Mouse (Mus musculus) limb, embryonic 13.5 days (tissue): ENCODE measurements around the gene Irs3. TPM values are rescaled to one million over a fixed set of nuclear protein-coding genes. Genes with fewer than 3 reads are reported as not detected.
"Not testable (repeated sequence)": the region's sequence is repeated elsewhere in the genome, so short reads cannot be mapped to it uniquely, and the experiment has no call there.

Experiments
- ATAC-seq: fragments of 200-750 bp; cut with Nextera tagmentation; 2 replicates; pipeline ENCODE4 v1.8.0; 2017; ENCODE audit warnings: low read depth, moderate number of reproducible peaks, moderate TSS enrichment; ENCODE audit not compliant: low FRiP score
- H3K27ac ChIP-seq: fragments of 300-500 bp; sonication (generic); 2 replicates; pipeline ENCODE4 v1.5.1; 2015; ENCODE audit warnings: inconsistent platforms, mild to moderate bottlenecking, moderate library complexity
- H3K27me3 ChIP-seq: fragments of 300-500 bp; sonication (generic); 2 replicates; pipeline ENCODE4 v1.6.1; 2015; ENCODE audit warnings: mild to moderate bottlenecking, inconsistent platforms
- H3K36me3 ChIP-seq: fragments of 300-500 bp; sonication (generic); 2 replicates; pipeline ENCODE4 v1.6.1; 2015; ENCODE audit warnings: inconsistent platforms, mild to moderate bottlenecking, moderate library complexity
- H3K4me1 ChIP-seq: fragments of 300-500 bp; sonication (generic); 2 replicates; pipeline ENCODE4 v1.6.1; 2015; ENCODE audit warnings: inconsistent platforms
- H3K4me2 ChIP-seq: fragments of 300-500 bp; sonication (generic); replicated peaks from 2 replicates; pipeline ENCODE4 v1.6.1; 2015; ENCODE audit warnings: inconsistent platforms, mild to moderate bottlenecking, moderate library complexity
- H3K4me3 ChIP-seq: fragments of 300-500 bp; sonication (generic); 2 replicates; pipeline ENCODE4 v1.5.1; 2015; ENCODE audit warnings: moderate library complexity, mild to moderate bottlenecking, inconsistent platforms
- H3K9ac ChIP-seq: fragments of 300-500 bp; sonication (generic); 2 replicates; pipeline ENCODE4 v1.6.1; 2015; ENCODE audit warnings: mild to moderate bottlenecking, inconsistent platforms
- H3K9me3 ChIP-seq: fragments of 300-500 bp; sonication (generic); 2 replicates; pipeline ENCODE4 v1.6.1; 2016; ENCODE audit warnings: inconsistent platforms
- WGBS: fragments of 180-500 bp; shearing (Covaris S2); methylation state at CpG from one replicate; pipeline ENCODE4 v1.1.7; 2015; 5-methylcytosine and 5-hydroxymethylcytosine counted together
- polyA plus RNA-seq: library from polyadenylated mRNA; unstranded; fragments of >200 nt; fragmentation: Nextera tagmentation; extraction: Ambion mirVana; gene quantifications from 2 replicates; pipeline ENCODE4 v1.2.1, GENCODE M21; 2015

Gene Irs3
- polyA plus RNA-seq, 1 experiment from 2014 or later, result 0.18 TPM

DNA sequence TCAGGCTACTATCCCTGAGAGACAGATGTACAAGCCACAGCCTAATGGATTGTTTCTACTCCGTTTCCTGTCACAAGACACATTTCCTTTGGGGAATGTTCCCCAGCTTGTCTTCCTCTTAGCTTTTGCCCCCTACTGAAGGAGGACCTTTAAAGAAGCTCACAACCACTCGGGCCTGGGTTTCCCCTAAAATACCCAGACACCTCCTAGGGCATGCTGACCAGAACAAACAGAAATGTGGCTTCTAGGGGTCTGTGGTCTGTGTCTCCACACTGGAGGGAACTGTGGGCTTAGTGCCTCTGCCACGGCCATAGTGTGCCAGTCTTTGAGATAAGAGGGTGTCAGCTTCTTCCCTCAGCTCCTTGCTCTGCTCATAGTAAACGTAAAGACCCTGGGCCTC lies 13.9 kb downstream of the Irs3 start:
- WGBS, result 69% methylated on average over 4 of the region's 4 CpGs
- H3K4me2 ChIP-seq, result peak overlapping the region; percentile 94

DNA sequence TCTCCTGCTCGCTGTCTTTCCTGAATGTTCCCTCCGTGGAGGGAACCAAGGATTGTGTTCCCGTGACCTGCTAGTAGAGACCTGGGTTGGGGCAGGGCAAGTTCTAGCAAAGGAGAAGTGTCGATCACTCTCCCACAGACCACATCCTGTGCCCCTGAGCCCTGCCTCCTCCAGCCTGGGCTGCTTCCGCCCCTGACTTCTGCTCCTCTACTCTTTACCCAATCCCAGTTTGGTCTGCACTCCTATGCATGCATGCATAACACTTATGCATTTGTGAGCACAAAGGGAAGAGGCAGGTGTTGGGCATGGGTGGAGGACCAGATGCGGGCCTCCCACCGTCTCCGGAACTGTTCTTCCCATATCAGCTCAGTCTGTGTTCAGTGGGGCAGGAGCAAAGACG lies 14.3 kb downstream of the Irs3 start:
- Histone ChIP-seq H3K27ac (peak overlapping the region; percentile 87; the same call in 1 of the 2 replicates), H3K27me3 (no peaks in the 10 kb centered on the region), H3K4me2 (peak overlapping the region; percentile 94), H3K4me1 (peaks cover 36% of the 10 kb centered on the region), H3K9me3 (no peaks in the 10 kb centered on the region), H3K4me3 (peak overlapping the region; percentile 93), H3K36me3 (peaks cover 42% of the 10 kb centered on the region), H3K9ac (peak overlapping the region; percentile 88)
- ATAC-seq, result no peak
- 65% methylated on average over 9 of the region's 9 CpGs for WGBS

More for the DNA sequence above, 13.9 kb downstream of the Irs3 start:
- Histone ChIP-seq H3K27me3 (no peaks in the 10 kb centered on the region), H3K36me3 (peaks cover 46% of the 10 kb centered on the region), H3K4me1 (peaks cover 36% of the 10 kb centered on the region), H3K9ac (peak overlapping the region; percentile 88), H3K27ac (peak overlapping the region; percentile 87; the same call in 1 of the 2 replicates), H3K4me3 (peak overlapping the region; percentile 93; the same call in 1 of the 2 replicates), H3K9me3 (no peaks in the 10 kb centered on the region)
- no peak for ATAC-seq

DNA sequence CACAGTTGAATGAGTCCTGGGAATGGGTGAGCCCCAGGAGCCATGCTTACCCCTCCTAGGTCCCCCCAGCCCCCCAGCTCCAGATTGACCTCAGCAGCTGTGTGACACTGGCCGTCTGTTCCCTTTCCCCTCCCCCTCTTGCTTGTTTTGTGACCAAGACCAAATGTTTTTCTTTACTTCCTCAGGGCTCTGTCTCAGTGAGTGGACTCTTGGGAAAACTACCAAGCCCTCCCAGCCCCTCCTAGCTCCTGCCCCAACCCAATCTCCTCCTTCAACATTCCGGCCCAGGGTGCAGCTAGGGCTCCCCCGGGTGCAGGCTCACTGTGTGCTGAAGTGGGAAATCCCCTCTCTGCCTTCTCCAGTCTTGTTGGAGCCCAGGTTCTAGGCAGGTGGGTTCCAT lies 14.9 kb downstream of the Irs3 start:
- H3K4me1 ChIP-seq, result peaks cover 36% of the 10 kb centered on the region
- no peak for ATAC-seq
- H3K27me3 ChIP-seq, result no peaks in the 10 kb centered on the region
- H3K4me3 ChIP-seq, result peak overlapping the region; percentile 93
- H3K36me3 ChIP-seq, result peaks cover 36% of the 10 kb centered on the region
- H3K9me3 ChIP-seq, result no peaks in the 10 kb centered on the region
- H3K9ac ChIP-seq, result peak overlapping the region; percentile 88
- WGBS, result 28% methylated on average over 3 of the region's 3 CpGs
- H3K4me2 ChIP-seq, result peak overlapping the region; percentile 94
- H3K27ac ChIP-seq, result peak overlapping the region; percentile 87; the same call in 1 of the 2 replicates

DNA sequence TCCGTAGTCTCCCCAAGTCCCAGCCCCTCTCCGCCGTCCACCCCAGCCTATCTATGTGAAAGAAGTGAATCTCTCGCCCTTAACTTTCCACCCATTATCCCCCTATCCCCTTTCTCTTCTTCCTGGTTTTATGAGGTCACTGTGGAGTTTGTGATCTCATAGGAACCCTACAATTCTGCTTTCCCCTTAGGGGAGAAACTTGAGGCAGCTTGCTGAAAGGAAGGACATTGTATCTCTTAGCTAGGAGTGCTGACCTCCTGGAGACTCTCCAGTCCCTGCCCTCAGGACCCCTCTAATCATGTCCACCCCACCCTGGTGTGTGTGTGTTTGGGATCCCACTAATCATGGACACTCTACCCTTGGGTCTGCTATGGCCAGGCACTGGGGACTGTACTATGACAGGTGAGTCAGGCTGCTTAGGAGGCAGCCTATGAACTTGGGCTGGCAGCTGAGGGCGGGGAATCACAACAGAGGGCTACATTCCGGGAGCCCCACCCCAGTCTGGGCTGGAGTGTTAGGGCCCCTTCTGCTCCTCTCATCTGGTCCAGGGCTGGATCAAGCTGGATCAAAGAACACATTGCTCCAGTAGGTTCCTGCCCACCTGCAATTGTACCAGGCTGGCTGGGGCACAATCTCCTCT lies 15.5 kb downstream of the Irs3 start:
- Histone ChIP-seq H3K27me3 (no peaks in the 10 kb centered on the region), H3K4me1 (peaks cover 36% of the 10 kb centered on the region), H3K36me3 (peaks cover 31% of the 10 kb centered on the region), H3K9ac (peak overlapping the region; percentile 88), H3K27ac (peak overlapping the region; percentile 87; the same call in 1 of the 2 replicates), H3K4me2 (peak overlapping the region; percentile 94), H3K4me3 (peak overlapping the region; percentile 93), H3K9me3 (no peaks in the 10 kb centered on the region)
- 16% methylated on average over 6 of the region's 6 CpGs for WGBS
- ATAC-seq, result no peak

DNA sequence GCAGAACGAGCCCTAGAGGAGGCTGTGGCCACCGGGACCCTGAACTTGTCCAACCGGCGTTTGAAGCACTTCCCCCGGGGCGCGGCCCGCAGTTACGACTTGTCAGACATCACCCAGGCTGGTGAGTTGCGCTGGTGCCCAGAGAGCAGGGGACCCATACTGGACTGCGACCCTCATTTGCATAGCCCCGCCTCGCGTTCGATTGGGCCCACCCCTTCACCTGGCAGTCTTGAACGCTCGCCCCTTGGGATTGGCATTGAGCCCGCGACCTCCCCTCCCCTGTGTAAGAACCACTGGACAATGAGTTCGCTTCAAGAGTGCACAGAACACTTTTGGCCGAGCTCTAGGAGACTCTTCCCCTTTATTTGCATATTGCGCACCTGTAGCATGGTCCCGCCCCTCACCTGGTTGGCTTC lies 16.2 kb downstream of the Irs3 start:
- 1% methylated on average over 23 of the region's 23 CpGs for WGBS
- Histone ChIP-seq H3K4me3 (peak overlapping the region; percentile 93), H3K4me1 (peaks cover 40% of the 10 kb centered on the region), H3K9me3 (no peaks in the 10 kb centered on the region), H3K27ac (peak overlapping the region; percentile 87), H3K27me3 (no peaks in the 10 kb centered on the region), H3K4me2 (peak overlapping the region; percentile 94), H3K9ac (peak overlapping the region; percentile 88), H3K36me3 (peaks cover 24% of the 10 kb centered on the region)
- peak; percentile 5 for ATAC-seq

DNA sequence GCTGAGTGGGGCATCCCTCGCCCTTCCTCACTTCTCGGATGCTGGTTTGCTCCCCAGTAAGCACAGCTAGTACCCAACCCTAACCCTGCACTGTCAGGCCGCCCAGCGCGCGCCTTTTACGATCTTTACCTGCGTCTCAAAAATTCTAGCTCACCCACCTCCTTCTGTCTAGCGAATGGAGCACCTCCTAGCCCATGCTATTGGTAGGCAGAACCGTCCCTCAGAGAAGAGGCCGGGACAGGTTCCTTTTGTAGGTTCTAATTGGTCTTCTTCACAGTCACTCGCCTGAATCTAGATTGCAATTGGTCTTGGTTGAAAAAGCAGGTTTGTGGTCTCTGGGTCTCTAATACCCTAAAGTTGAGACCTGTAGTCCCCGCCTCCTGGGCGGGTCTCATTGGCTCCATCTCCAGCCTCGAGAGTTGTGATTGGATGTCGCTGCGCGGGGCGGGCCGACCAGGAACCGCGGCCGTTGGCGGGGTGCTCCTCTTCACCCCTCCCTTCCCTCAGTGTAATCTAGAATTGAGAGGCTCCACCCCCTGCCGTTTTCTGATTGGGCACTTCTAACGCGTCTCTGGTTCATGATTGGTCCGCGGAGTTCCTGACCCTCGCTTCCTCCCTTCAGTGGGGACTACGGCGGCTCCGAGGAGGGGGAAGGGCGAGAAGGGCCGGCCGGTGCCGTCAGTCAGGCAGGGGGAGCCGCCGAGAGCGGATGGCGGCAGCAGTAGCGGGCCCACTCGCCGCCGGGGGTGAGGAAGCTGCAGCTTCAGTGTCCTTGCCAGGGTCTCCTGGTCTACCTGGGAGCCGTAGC lies 16.8 kb downstream of the Irs3 start, which contains the start of the genes Fbxo24, Lrch4 and Gm20605:
Fbxo24 (minus strand) TSS at position 505 of the 808 bp plus-strand sequence.
Lrch4 (plus strand) TSS at position 624 of the 808 bp plus-strand sequence.
Gm20605 (plus strand) TSS at position 678 of the 808 bp plus-strand sequence.
- peak; percentile 98 for ATAC-seq

DNA sequence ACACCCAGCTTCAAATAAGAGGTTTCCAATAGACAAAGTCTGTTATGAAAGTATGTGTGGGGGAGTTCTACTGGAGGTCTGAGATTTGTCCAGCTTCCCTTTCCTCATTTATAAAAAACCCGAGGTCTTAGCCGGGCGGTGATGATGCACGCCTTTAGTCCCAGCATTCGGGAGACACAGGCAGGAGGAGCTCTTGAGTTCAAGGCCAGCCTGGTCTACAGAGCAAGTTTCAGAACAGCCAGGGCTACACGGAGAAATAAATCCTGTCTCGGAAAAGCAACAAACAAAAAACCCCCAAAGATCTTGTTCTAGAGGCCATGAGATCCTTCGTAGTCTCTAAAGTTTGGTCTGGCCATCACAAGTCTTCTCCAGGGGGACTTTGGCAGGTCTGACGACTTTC lies 17.5 kb downstream of the Irs3 start:
- H3K9ac ChIP-seq, result peak overlapping the region; percentile 69
- H3K27ac ChIP-seq, result peak overlapping the region; percentile 88
- ATAC-seq, result no peak
- H3K4me3 ChIP-seq, result peak overlapping the region; percentile 93
- no peaks in the 10 kb centered on the region for H3K9me3 ChIP-seq
- no peaks in the 10 kb centered on the region for H3K27me3 ChIP-seq
- WGBS, result 3% methylated on average over 9 of the region's 9 CpGs
- H3K36me3 ChIP-seq, result peaks cover 10% of the 10 kb centered on the region; the same call in 1 of the 2 replicates
- peaks cover 40% of the 10 kb centered on the region for H3K4me1 ChIP-seq
- peak overlapping the region; percentile 72 for H3K4me2 ChIP-seq

More for the DNA sequence above, 16.8 kb downstream of the Irs3 start, which contains the start of the genes Fbxo24, Lrch4 and Gm20605:
- Histone ChIP-seq H3K4me1 (peaks cover 40% of the 10 kb centered on the region), H3K27ac (peak within 1 kb of the TSS; percentile 88), H3K9me3 (no peaks in the 10 kb centered on the region), H3K27me3 (no peaks in the 10 kb centered on the region), H3K4me3 (peak within 1 kb of the TSS; percentile 93), H3K4me2 (peak within 1 kb of the TSS; percentile 94), H3K36me3 (peaks cover 17% of the 10 kb centered on the region), H3K9ac (peak within 1 kb of the TSS; percentile 88)
- under 1% methylated on average over 46 of the region's 46 CpGs for WGBS

DNA sequence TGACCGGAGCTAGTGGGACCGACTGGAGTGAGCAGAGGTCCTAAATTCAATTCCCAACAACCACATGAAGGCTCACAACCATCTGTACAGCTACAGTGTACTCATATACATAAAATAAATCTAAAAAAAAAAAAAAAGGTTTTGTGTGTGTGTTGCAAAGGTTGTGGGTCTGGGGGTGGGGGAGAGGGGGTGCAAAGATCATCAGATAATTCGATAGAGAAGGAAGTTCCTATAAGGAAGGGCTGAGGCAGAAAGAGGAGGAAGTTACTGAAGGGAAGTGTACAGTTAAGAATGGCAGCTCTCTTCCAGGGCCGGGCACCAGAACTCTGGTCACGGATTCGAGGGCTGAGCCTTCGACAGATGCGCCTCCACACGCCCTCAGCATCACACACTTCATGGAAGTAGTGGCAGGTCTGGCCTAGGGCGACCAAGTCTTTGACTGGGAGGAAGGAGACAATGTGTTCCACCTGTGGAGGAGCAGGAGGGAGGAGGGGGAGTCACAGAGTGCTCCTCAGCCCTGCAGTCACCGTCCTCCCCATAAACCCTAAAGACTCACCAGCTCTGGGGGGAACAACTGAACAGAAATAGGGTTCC lies 21.5 kb downstream of the Irs3 start:
- 81% methylated on average over 11 of the region's 11 CpGs for WGBS
- H3K4me2 ChIP-seq, result no peak overlapping the region
- no peak overlapping the region for H3K27ac ChIP-seq
- no peaks in the 10 kb centered on the region for H3K36me3 ChIP-seq
- H3K9me3 ChIP-seq, result no peaks in the 10 kb centered on the region
- no peak overlapping the region for H3K4me3 ChIP-seq
- H3K4me1 ChIP-seq, result peaks cover 12% of the 10 kb centered on the region
- ATAC-seq, result no peak
- no peaks in the 10 kb centered on the region for H3K27me3 ChIP-seq
- H3K9ac ChIP-seq, result no peak overlapping the region

DNA sequence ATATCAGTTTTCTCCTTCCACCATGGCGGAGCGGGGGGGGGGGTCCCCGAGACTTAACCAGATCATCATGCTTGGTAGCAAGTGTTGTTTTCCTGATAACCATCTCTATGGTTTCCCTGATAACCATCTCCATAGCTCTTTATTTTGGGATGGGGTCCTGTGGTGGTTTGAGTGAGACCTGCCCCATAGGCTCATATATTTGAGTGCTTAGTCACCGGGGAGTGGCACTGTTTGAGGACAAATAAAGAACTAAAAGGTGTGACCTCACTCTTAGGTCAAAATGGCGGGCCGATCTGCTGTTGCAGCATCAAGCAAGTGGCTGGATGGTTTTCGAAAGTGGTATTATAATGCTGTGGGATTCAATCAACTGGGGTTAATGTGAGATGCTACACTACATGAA lies 30.2 kb downstream of the Irs3 start:
- 87% methylated on average over 7 of the region's 7 CpGs for WGBS
- H3K36me3 ChIP-seq, result no peaks in the 10 kb centered on the region
- no peaks in the 10 kb centered on the region for H3K27me3 ChIP-seq
- H3K4me2 ChIP-seq, result no peak overlapping the region
- H3K9ac ChIP-seq, result no peak overlapping the region
- H3K9me3 ChIP-seq, result no peaks in the 10 kb centered on the region
- peaks cover 35% of the 10 kb centered on the region for H3K4me1 ChIP-seq
- no peak overlapping the region for H3K4me3 ChIP-seq
- no peak for ATAC-seq
- H3K27ac ChIP-seq, result no peak overlapping the region

DNA sequence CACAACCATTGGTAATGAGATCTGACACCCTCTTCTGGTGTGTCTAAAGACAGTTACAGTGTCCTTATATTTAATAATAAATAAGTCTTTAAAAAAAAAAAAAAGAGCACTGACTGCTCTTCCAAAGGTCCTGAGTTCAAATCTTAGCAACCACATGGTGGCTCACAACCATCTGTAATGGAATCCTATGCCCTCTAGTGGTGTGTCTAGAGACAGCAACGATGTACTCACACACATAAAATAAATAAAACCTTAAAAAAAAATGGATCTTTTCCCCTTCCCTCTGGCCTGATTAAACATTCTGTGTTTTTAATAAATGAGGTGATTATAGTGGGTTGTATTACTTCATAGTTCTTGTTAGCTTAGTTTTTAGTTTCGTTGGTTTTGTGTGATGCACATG lies 30.6 kb downstream of the Irs3 start:
- H3K4me1 ChIP-seq, result peaks cover 39% of the 10 kb centered on the region
- not testable (repeated sequence) for H3K9me3 ChIP-seq, H3K27me3 ChIP-seq, H3K36me3 ChIP-seq, H3K4me2 ChIP-seq, H3K27ac ChIP-seq, H3K9ac ChIP-seq, H3K4me3 ChIP-seq, ATAC-seq
- 93% methylated on average over 2 of the region's 2 CpGs for WGBS

DNA sequence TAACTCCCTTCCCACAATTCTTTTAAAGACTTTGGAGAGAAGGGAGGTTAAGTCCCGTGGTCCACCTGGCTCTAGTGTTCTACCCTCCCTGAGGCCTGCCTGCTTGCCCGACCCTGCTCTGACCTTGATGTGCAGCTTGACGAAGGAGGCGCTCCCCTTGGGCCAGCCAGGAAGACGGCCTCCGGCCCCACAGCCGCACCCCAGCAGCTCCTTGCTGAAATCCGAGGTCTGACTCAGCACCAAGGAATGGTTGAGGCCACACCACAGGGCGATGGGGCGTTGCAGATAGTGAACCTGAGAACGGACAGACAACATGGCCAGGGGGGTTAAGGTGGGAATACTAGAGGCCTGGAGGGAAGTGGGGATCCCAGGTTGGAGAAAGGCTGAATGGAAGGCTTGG lies 32.0 kb downstream of the Irs3 start, which contains the start of gene Pcolce:
Pcolce (minus strand) TSS at position 235 of the 400 bp plus-strand sequence.
- H3K9me3 ChIP-seq, result no peaks in the 10 kb centered on the region
- no peak within 1 kb of the TSS for H3K4me2 ChIP-seq
- H3K27ac ChIP-seq, result peak within 1 kb of the TSS; percentile 99

More for the DNA sequence above, 32.0 kb downstream of the Irs3 start, which contains the start of gene Pcolce:
- H3K4me1 ChIP-seq, result peaks cover 53% of the 10 kb centered on the region
- ATAC-seq, result no peak
- no peak within 1 kb of the TSS for H3K4me3 ChIP-seq
- WGBS, result 47% methylated on average over 11 of the region's 11 CpGs
- H3K27me3 ChIP-seq, result no peaks in the 10 kb centered on the region
- no peaks in the 10 kb centered on the region for H3K36me3 ChIP-seq
- H3K9ac ChIP-seq, result peak within 1 kb of the TSS; percentile 26; the same call in 1 of the 2 replicates
